Comparison of ENCODE assay signal across 10 mouse cellular contexts in genomic region chr5:124943181-124943792, GRCm38 (mm10). TPM values are rescaled to one million over a fixed set of nuclear protein-coding genes. Genes with fewer than 3 reads are reported as not detected.
DNase-seq lines count a peak whose midpoint lies in the region; ATAC-seq lines count a peak whose summit lies in the region.
"Had no signal": no experiment of that assay in that cellular context is flagged by ENCODE, and none has a peak within 500 bp of the region (broad histone marks: within the 10 kb centered on the region; RNA-seq: fewer than 3 reads in every experiment).

No protein-coding gene starts in this region.

- no peak overlapping the region for H3K4me2 ChIP-seq in forebrain, embryonic 12.5 days
- H3K4me2 ChIP-seq in forebrain, embryonic 14.5 days (ENCODE audit: low read length): no peak overlapping the region
- no peak overlapping the region for H3K4me2 ChIP-seq in hindbrain, embryonic 11.5 days (replicated peaks; ENCODE audit: low read depth, low read length)
- H3K4me2 ChIP-seq: embryonic facial prominence, embryonic 13.5 days; heart, embryonic 13.5 days had no signal

- H3K27me3 ChIP-seq in forebrain, embryonic 12.5 days: no peaks in the 10 kb centered on the region
- H3K27me3 ChIP-seq in forebrain, embryonic 14.5 days (replicated peaks; ENCODE audit: control insufficient read depth, insufficient read depth, low read length): no peaks in the 10 kb centered on the region
- H3K27me3 ChIP-seq in hindbrain, embryonic 11.5 days (ENCODE audit: control insufficient read depth, insufficient read depth, low read length): no peaks in the 10 kb centered on the region
- H3K27me3 ChIP-seq: embryonic facial prominence, embryonic 13.5 days; heart, embryonic 13.5 days had no signal

- no peak for DNase-seq in forebrain, embryonic 14.5 days (ENCODE audit: low spot score)
- peak; percentile 69 to 77 for DNase-seq in right cerebral cortex, postnatal 10 days (ENCODE audit: low spot score in 2 of 2)
- DNase-seq in right cerebral cortex, adult 2 months (ENCODE audit: low spot score in 2 of 2): no peak
- DNase-seq in hindbrain, embryonic 11.5 days (ENCODE audit: low spot score): peak; percentile 72
- DNase-seq in retina, embryonic 14.5 days (ENCODE audit: low spot score): peak; percentile 39
- no peak for DNase-seq in adrenal gland, adult 2 months
- DNase-seq in kidney, adult 11 months: no peak

- H3K4me3 ChIP-seq in forebrain, embryonic 12.5 days (replicated peaks): no peak overlapping the region
- no peak overlapping the region for H3K4me3 ChIP-seq in forebrain, embryonic 14.5 days (ENCODE audit: low read depth, low read length)
- H3K4me3 ChIP-seq in hindbrain, embryonic 11.5 days (ENCODE audit: low read depth, low read length): no peak overlapping the region
- H3K4me3 ChIP-seq: embryonic facial prominence, embryonic 13.5 days; heart, embryonic 13.5 days had no signal

- H3K4me1 ChIP-seq in forebrain, embryonic 12.5 days: peaks cover 14% of the 10 kb centered on the region; the same call in 1 of the 2 replicates
- no peaks in the 10 kb centered on the region for H3K4me1 ChIP-seq in forebrain, embryonic 14.5 days (ENCODE audit: control insufficient read depth, insufficient read depth, low read length)
- H3K4me1 ChIP-seq in hindbrain, embryonic 11.5 days (replicated peaks; ENCODE audit: control insufficient read depth, insufficient read depth, low read length): peaks cover 5% of the 10 kb centered on the region; the same call in 1 of the 2 replicates

- ATAC-seq in forebrain, embryonic 12.5 days (ENCODE audit: low FRiP score): 0 out of 2 replicates have a peak, but pooled peaks have one; percentile 44
- no peak for ATAC-seq in forebrain, embryonic 14.5 days
- ATAC-seq in hindbrain, embryonic 11.5 days (ENCODE audit: low FRiP score): peak; percentile 59; the same call in 1 of the 2 replicates

- no peaks in the 10 kb centered on the region for H3K36me3 ChIP-seq in forebrain, embryonic 12.5 days (replicated peaks)
- no peaks in the 10 kb centered on the region for H3K36me3 ChIP-seq in forebrain, embryonic 14.5 days (ENCODE audit: control insufficient read depth, insufficient read depth, low read length)
- H3K36me3 ChIP-seq in hindbrain, embryonic 11.5 days (ENCODE audit: control insufficient read depth, insufficient read depth, low read length): no peaks in the 10 kb centered on the region
- H3K36me3 ChIP-seq: embryonic facial prominence, embryonic 13.5 days; heart, embryonic 13.5 days had no signal

- peaks cover 7% of the 10 kb centered on the region; the same call in 1 of the 2 replicates for H3K9me3 ChIP-seq in forebrain, embryonic 12.5 days
- H3K9me3 ChIP-seq in forebrain, embryonic 14.5 days (replicated peaks; ENCODE audit: control insufficient read depth, low read length): peaks cover 6% of the 10 kb centered on the region; the same call in 1 of the 2 replicates
- no peaks in the 10 kb centered on the region for H3K9me3 ChIP-seq in hindbrain, embryonic 11.5 days (ENCODE audit: control insufficient read depth, low read length)
- H3K9me3 ChIP-seq: embryonic facial prominence, embryonic 13.5 days had no signal

- no peak overlapping the region for H3K27ac ChIP-seq in forebrain, embryonic 12.5 days
- H3K27ac ChIP-seq in forebrain, embryonic 14.5 days (ENCODE audit: low read depth, low read length): no peak overlapping the region
- 0 out of 2 replicates have a peak overlapping the region, but pooled peaks have one; percentile 9 for H3K27ac ChIP-seq in hindbrain, embryonic 11.5 days (ENCODE audit: low read depth, low read length)
- H3K27ac ChIP-seq: embryonic facial prominence, embryonic 13.5 days; heart, embryonic 13.5 days had no signal

- 75% methylated on average over 12 of the region's 12 CpGs for WGBS in forebrain, embryonic 12.5 days
- WGBS in forebrain, embryonic 14.5 days: 71% methylated on average over 12 of the region's 12 CpGs
- WGBS in hindbrain, embryonic 11.5 days: 62% methylated on average over 12 of the region's 12 CpGs

- no peak overlapping the region for H3K9ac ChIP-seq in forebrain, embryonic 12.5 days
- H3K9ac ChIP-seq in forebrain, embryonic 14.5 days (ENCODE audit: low read length): no peak overlapping the region
- H3K9ac ChIP-seq in hindbrain, embryonic 11.5 days (ENCODE audit: low read depth, low read length): no peak overlapping the region
- H3K9ac ChIP-seq: embryonic facial prominence, embryonic 13.5 days; heart, embryonic 13.5 days had no signal

RNA-seq across cellular contexts. Expression of gene Rflna, which starts 59.7 kb away (rescaled TPM):
- polyA plus RNA-seq in forebrain, embryonic 12.5 days (2016; fragmentation: Nextera tagmentation; extraction: Ambion mirVana): 5.8 and 6.7 TPM in 2 replicates
- 3.2 and 3.5 TPM in 2 replicates for polyA plus RNA-seq in forebrain, embryonic 14.5 days (2014; fragmentation: Nextera tagmentation; extraction: Ambion mirVana)
- polyA plus RNA-seq in hindbrain, embryonic 11.5 days (2014; fragmentation: Nextera tagmentation; extraction: Ambion mirVana): 7.8 and 9.2 TPM in 2 replicates
- total RNA-seq in adrenal gland, adult 2 months (2021): 1 to 10 TPM; 4.6 to 5.6 TPM
- polyA plus RNA-seq in adrenal gland, adult 2 months (2012; rRNA removed): 18.7 and 21.1 TPM in 2 replicates

Comparison
In these comparisons a context has a peak if more than half of its experiments do, and no peak if none do; other contexts are left out.
1. DNase-seq: peak in right cerebral cortex, postnatal 10 days (2 of 2), hindbrain, embryonic 11.5 days (single experiment) and retina, embryonic 14.5 days (single experiment); none in forebrain, embryonic 14.5 days (single experiment), right cerebral cortex, adult 2 months (0 of 2), adrenal gland, adult 2 months (single experiment) and kidney, adult 11 months (single experiment).